8 mouse cellular contexts compared by ENCODE assay signal in genomic region chr8:23531551-23532142, GRCm38 (mm10).
A peak's percentile ranks its signal among the peaks of the same experiment; 100 is the strongest.
DNase-seq lines count a peak whose midpoint lies in the region; ATAC-seq lines count a peak whose summit lies in the region.

No protein-coding gene starts in this region.

- H3K4me2 ChIP-seq in kidney, embryonic 14.5 days (replicated peaks; ENCODE audit: low read depth, low read length) = no peak overlapping the region

- no peak overlapping the region for H3K9ac ChIP-seq in kidney, embryonic 14.5 days (ENCODE audit: low read depth, low read length)

- no peaks in the 10 kb centered on the region for H3K36me3 ChIP-seq in kidney, embryonic 14.5 days (ENCODE audit: control insufficient read depth, insufficient read depth, low read length)
- no peaks in the 10 kb centered on the region for H3K36me3 ChIP-seq in midbrain, embryonic 10.5 days

- no peak for ATAC-seq in kidney, embryonic 14.5 days (ENCODE audit: low FRiP score, low TSS enrichment)

- peak; percentile 18 for DNase-seq in kidney, adult 11 months
- DNase-seq in cerebellum, postnatal 10 days = peak; percentile 79 to 81
- peak; percentile 12 to 19 for DNase-seq in heart, postnatal 36 days
- peak; percentile 11 to 62 for DNase-seq in layer of hippocampus, postnatal 25 days (ENCODE audit: extremely low spot score in 1 of 2, low spot score in 1 of 2)
- DNase-seq in midbrain, embryonic 10.5 days (ENCODE audit: low spot score) = peak; percentile 64
- peak; percentile 18 for DNase-seq in telencephalon, adult 2 months (ENCODE audit: low read depth, low spot score)
- no peak for DNase-seq in spleen, postnatal 14 days (ENCODE audit: low spot score in 2 of 2)

- no peaks in the 10 kb centered on the region for H3K4me1 ChIP-seq in kidney, embryonic 14.5 days (ENCODE audit: control insufficient read depth, insufficient read depth, low read length)
- no peaks in the 10 kb centered on the region for H3K4me1 ChIP-seq in midbrain, embryonic 10.5 days

- no peak overlapping the region for H3K27ac ChIP-seq in kidney, embryonic 14.5 days (ENCODE audit: low read depth, low read length)
- H3K27ac ChIP-seq in midbrain, embryonic 10.5 days (replicated peaks) = no peak overlapping the region

- intact Hi-C loops in heart, postnatal 36 days (cut with DNase I) = loop anchor here (1.0 to 5.0 kb wide), 3 partner anchors 187 to 354 kb away; no protein-coding TSS in a partner anchor

- WGBS in kidney, embryonic 14.5 days = 50% methylated on average over 10 of the region's 10 CpGs
- WGBS in midbrain, embryonic 10.5 days = 58% methylated on average over 10 of the region's 10 CpGs

- H3K9me3 ChIP-seq in kidney, embryonic 14.5 days (ENCODE audit: control insufficient read depth, low read length) = no peaks in the 10 kb centered on the region
- H3K9me3 ChIP-seq in midbrain, embryonic 10.5 days (replicated peaks) = no peaks in the 10 kb centered on the region; the same call in 1 of the 2 replicates

- no peak overlapping the region for H3K4me3 ChIP-seq in kidney, embryonic 14.5 days (ENCODE audit: low read length)
- no peak overlapping the region for H3K4me3 ChIP-seq in midbrain, embryonic 10.5 days

- no peaks in the 10 kb centered on the region for H3K27me3 ChIP-seq in kidney, embryonic 14.5 days (ENCODE audit: control insufficient read depth, insufficient read depth, low read length)
- H3K27me3 ChIP-seq in midbrain, embryonic 10.5 days (ENCODE audit: low read depth, poor library complexity, severe bottlenecking) = no peaks in the 10 kb centered on the region

Comparison
In these comparisons a context has a peak if more than half of its experiments do, and no peak if none do; other contexts are left out.
1. DNase-seq: peak in kidney, adult 11 months (single experiment), cerebellum, postnatal 10 days (2 of 2), heart, postnatal 36 days (2 of 2), layer of hippocampus, postnatal 25 days (2 of 2), midbrain, embryonic 10.5 days (single experiment) and telencephalon, adult 2 months (single experiment); none in spleen, postnatal 14 days (0 of 2).